Mouse (Mus musculus) erythroblast, embryonic 14.5 days (primary cell): Measurements from ENCODE around the gene Icmt.

Experiments used
- GATA1 ChIP-seq: IDR thresholded peaks from 2 replicates; pipeline ENCODE4 v1.6.1; 2012; ENCODE audit warnings: low read length, inconsistent platforms, mixed read lengths
- TAL1 ChIP-seq: IDR thresholded peaks from 3 replicates; pipeline ENCODE4 v1.6.1; 2012; ENCODE audit warnings: low read length, inconsistent platforms, mixed read lengths

DNA sequence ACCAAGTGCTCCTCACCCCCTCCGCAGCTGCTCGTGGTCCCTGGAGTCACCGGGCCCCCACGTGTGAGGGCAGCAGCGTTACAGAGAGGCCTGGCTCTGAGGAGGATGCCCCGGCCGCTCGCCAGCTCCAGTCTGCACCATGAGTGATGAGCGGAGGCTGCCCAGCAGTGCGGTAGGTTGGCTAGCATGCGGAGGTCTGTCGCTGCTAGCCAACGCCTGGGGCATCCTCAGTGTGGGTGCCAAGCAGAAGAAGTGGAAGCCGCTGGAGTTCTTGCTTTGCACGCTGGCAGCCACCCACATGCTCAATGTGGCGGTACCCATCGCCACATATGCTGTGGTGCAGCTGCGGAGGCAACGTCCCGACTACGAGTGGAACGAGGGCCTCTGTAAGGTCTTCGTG is 18.0 kb upstream of the Icmt start:
- TF ChIP-seq TAL1 (no peak), GATA1 (no peak)
